Mouse (Mus musculus): Measurements from ENCODE around the gene Olfr472.
"Not testable (repeated sequence)": the region's sequence is repeated elsewhere in the genome, so short reads cannot be mapped to it uniquely, and the experiment has no call there.

The Olfr472 gene

GRCm38 (mm10) chr7:107897602-107898001 lies at the start of gene Olfr472:
Gene Olfr472, plus strand, starts transcription at chr7:107897902.
- no peak for DNase-seq (ENCODE audit: extremely low spot score, low spot score)

GRCm38 (mm10) chr7:107930146-107930545 lies 32.4 kb downstream of the Olfr472 start, which contains the start of gene Olfr473:
Gene Olfr473, plus strand, starts transcription at chr7:107930446.
- DNase-seq (ENCODE audit: extremely low spot score, low spot score) = no peak

- DNase-seq (ENCODE audit: extremely low spot score, low spot score) = not testable (repeated sequence)
Observed at GRCm38 (mm10) chr7:107952539-107952938, 54.8 kb downstream of the Olfr472 start.

- DNase-seq (ENCODE audit: extremely low spot score, low spot score) = no peak
Observed at GRCm38 (mm10) chr7:107954343-107954742, 56.6 kb downstream of the Olfr472 start, which contains the start of gene Olfr474. Gene Olfr474, plus strand, starts transcription at chr7:107954643.
